Mouse (Mus musculus) midbrain, postnatal 0 days (tissue): ENCODE results near the gene Cox20. TPM values are rescaled to one million over a fixed set of nuclear protein-coding genes. Genes with fewer than 3 reads are reported as not detected.

ENCODE experiments used
- ATAC-seq: fragments of 200-750 bp; cut with Nextera tagmentation; 2 replicates; pipeline ENCODE4 v1.8.0; 2017; ENCODE audit warnings: moderate number of reproducible peaks, mild to moderate bottlenecking, moderate TSS enrichment, moderate library complexity; ENCODE audit not compliant: low FRiP score
- DNase-seq: peaks from one replicate; pipeline ENCODE4 v3.0.0-alpha.2; 2015; ENCODE audit warnings: low spot score
- H3K27ac ChIP-seq: fragments of 300-500 bp; sonication (generic); 2 replicates; pipeline ENCODE4 v1.5.1; 2014; ENCODE audit warnings: low read depth, mild to moderate bottlenecking, low read length, mixed read lengths
- H3K27me3 ChIP-seq: fragments of 300-500 bp; sonication (generic); 2 replicates; pipeline ENCODE4 v1.6.1; 2014; ENCODE audit warnings: low read length, control low read depth, mixed read lengths; ENCODE audit not compliant: insufficient read depth
- H3K36me3 ChIP-seq: fragments of 300-500 bp; sonication (generic); 2 replicates; pipeline ENCODE4 v1.6.1; 2014; ENCODE audit warnings: low read length, control low read depth, mixed read lengths; ENCODE audit not compliant: insufficient read depth
- H3K4me1 ChIP-seq: fragments of 300-500 bp; sonication (generic); 2 replicates; pipeline ENCODE4 v1.6.1; 2014; ENCODE audit warnings: mild to moderate bottlenecking, control low read depth, antibody characterized with exemption, low read length, mixed read lengths; ENCODE audit not compliant: insufficient read depth
- H3K4me2 ChIP-seq: fragments of 300-500 bp; sonication (generic); 2 replicates; pipeline ENCODE4 v1.6.1; 2014; ENCODE audit warnings: low read depth, mild to moderate bottlenecking, low read length, mixed read lengths; ENCODE audit not compliant: poor library complexity, severe bottlenecking
- H3K4me3 ChIP-seq: fragments of 300-500 bp; sonication (generic); 2 replicates; pipeline ENCODE4 v1.5.1; 2014; ENCODE audit warnings: low read depth, mild to moderate bottlenecking, low read length, moderate library complexity
- H3K9ac ChIP-seq: fragments of 300-500 bp; sonication (generic); replicated peaks from 2 replicates; pipeline ENCODE4 v1.6.1; 2014; ENCODE audit warnings: mild to moderate bottlenecking, low read length, moderate library complexity, mixed read lengths; ENCODE audit not compliant: poor library complexity, severe bottlenecking
- H3K9me3 ChIP-seq: fragments of 300-500 bp; sonication (generic); 2 replicates; pipeline ENCODE4 v1.6.1; 2016; ENCODE audit warnings: low read length, control low read depth
- CTCF ChIP-seq: IDR thresholded peaks from 2 replicates; pipeline ENCODE4 v1.5.1; 2016; ENCODE audit warnings: antibody characterized with exemption, mild to moderate bottlenecking
- WGBS: fragments of 180-500 bp; shearing (Covaris S2); extraction: QIAGEN DNeasy Blood & Tissue Kit; methylation state at CpG from one replicate; pipeline ENCODE4 v1.1.7; 2014; 5-methylcytosine and 5-hydroxymethylcytosine counted together
- polyA plus RNA-seq: library from polyadenylated mRNA; unstranded; fragments of >200 nt; fragmentation: Nextera tagmentation; extraction: Ambion mirVana; gene quantifications from 2 replicates; pipeline ENCODE4 v1.2.1, GENCODE M21; 2015
- total RNA-seq: library from RNA; depleted of rRNA; stranded (reverse); fragments of >200 nt; gene quantifications from 2 replicates; pipeline ENCODE4 v1.2.3, GENCODE M21; 2014

Cox20 gene
- total and polyA plus RNA-seq, 2 experiments from 2014 or later: 32.0 to 108 TPM

GRCm38 (mm10) chr1:178336289-178336775, 17.4 kb downstream of the Cox20 start:
- no peak for TF ChIP-seq CTCF
- DNase-seq (peak; percentile 95), ATAC-seq (peak; percentile 94)
- Histone ChIP-seq H3K9ac (peak overlapping the region; percentile 100), H3K36me3 (peaks cover 16% of the 10 kb centered on the region), H3K27me3 (no peaks in the 10 kb centered on the region), H3K4me3 (peak overlapping the region; percentile 99), H3K27ac (peak overlapping the region; percentile 100), H3K4me1 (peaks cover 2% of the 10 kb centered on the region; the same call in 1 of the 2 replicates), H3K9me3 (no peaks in the 10 kb centered on the region), H3K4me2 (peak overlapping the region; percentile 59)
- WGBS: 2% methylated on average over 42 of the region's 53 CpGs

- H3K4me1 ChIP-seq: peaks cover 2% of the 10 kb centered on the region; the same call in 1 of the 2 replicates
- H3K36me3 ChIP-seq: peaks cover 12% of the 10 kb centered on the region
- peak overlapping the region; percentile 100 for H3K9ac ChIP-seq
- no peaks in the 10 kb centered on the region for H3K9me3 ChIP-seq
- under 1% methylated on average over 70 of the region's 89 CpGs for WGBS
- peak; percentile 15 for TF ChIP-seq CTCF
- H3K27me3 ChIP-seq: no peaks in the 10 kb centered on the region
- peak overlapping the region; percentile 99 for H3K4me3 ChIP-seq
- ATAC-seq (peak; percentile 62), DNase-seq (peak; percentile 37)
- peak overlapping the region; percentile 100 for H3K27ac ChIP-seq
- peak overlapping the region; percentile 38 for H3K4me2 ChIP-seq
Observed at GRCm38 (mm10) chr1:178336777-178337481, 18.0 kb downstream of the Cox20 start.

DNA sequence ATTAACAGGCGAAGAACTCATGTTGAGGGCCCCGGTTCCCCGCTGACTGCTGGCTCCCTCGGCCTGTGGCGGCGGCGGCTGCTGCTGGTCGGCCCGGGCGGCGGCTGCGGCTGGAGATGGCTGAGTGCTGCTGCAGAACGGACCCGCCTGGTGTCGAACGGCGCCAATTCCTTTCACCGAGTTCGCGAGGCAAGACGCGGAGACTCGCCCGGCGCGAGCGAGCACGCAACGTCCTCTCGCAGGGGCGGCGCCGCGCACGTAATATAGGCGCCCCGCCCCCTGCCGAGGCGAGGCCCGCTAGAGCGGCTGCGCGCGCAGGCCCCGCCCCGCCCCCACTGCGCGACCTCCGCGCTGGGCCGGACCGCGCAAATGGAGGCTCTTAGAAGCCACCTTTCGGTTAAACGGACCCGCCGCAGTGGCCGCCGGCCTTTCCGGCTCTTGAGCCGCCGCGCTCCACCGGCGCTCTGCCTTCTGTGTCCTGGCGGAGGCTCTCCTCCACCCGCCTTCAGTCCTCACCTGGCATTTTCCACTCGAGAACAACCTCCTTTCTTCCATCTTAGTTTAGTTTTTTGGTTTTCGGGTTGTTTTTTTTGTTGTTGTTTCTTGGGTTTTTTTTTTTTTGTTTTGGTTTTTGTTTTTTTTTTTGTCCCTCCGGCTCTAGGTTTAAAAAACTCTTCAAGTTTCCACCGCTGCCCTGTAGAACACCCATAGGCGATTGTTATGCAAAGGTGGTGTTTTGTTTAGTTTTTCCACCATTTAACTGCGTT, 18.8 kb downstream of the Cox20 start, which contains the start of gene Hnrnpu:
Hnrnpu (minus strand) TSS at position 247 of the 767 bp plus-strand sequence.
- Histone ChIP-seq H3K27me3 (no peaks in the 10 kb centered on the region), H3K9ac (peak within 1 kb of the TSS; percentile 100), H3K27ac (peak within 1 kb of the TSS; percentile 100), H3K9me3 (no peaks in the 10 kb centered on the region), H3K4me3 (peak within 1 kb of the TSS; percentile 99), H3K4me1 (peaks cover 2% of the 10 kb centered on the region; the same call in 1 of the 2 replicates), H3K36me3 (peaks cover 5% of the 10 kb centered on the region; the same call in 1 of the 2 replicates), H3K4me2 (peak within 1 kb of the TSS; percentile 64)
- peak; percentile 85 for ATAC-seq
- WGBS: under 1% methylated on average over 53 of the region's 73 CpGs
- no peak for TF ChIP-seq CTCF
- peak; percentile 96 for DNase-seq

GRCm38 (mm10) chr1:178338318-178338641, 19.4 kb downstream of the Cox20 start:
- 0 out of 2 replicates have a peak, but pooled peaks cover under 1% of the 10 kb centered on the region for H3K36me3 ChIP-seq
- peak overlapping the region; percentile 99 for H3K4me3 ChIP-seq
- H3K4me1 ChIP-seq: peaks cover 2% of the 10 kb centered on the region; the same call in 1 of the 2 replicates
- H3K27me3 ChIP-seq: no peaks in the 10 kb centered on the region
- WGBS: 3% methylated on average over 6 of the region's 6 CpGs
- no peak for ATAC-seq
- peak; percentile 14 for DNase-seq
- peak overlapping the region; percentile 100 for H3K27ac ChIP-seq
- peak overlapping the region; percentile 64 for H3K4me2 ChIP-seq
- H3K9ac ChIP-seq: peak overlapping the region; percentile 55
- H3K9me3 ChIP-seq: no peaks in the 10 kb centered on the region
- TF ChIP-seq CTCF: no peak

DNA sequence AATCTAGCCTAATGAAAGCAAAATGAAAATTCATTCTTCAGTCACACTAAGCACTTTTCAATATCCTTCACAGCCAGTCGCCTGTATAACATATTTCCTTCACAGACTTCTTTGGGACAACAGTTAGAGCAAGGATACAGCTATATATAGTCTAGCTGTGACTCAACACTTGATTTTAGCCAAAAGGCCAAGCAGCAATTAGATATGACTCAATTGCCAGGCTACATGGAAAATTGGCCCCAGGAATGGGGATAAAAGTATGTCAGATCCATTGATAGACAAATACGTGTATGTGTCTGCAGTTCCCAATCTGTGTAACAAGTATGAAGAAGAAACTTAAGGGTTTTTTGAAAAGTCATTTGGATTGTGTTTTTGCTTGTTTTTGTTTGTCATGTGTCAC, 21.3 kb downstream of the Cox20 start:
- Histone ChIP-seq H3K4me3 (no peak overlapping the region), H3K9ac (no peak overlapping the region), H3K4me1 (peaks cover 1% of the 10 kb centered on the region; the same call in 1 of the 2 replicates), H3K9me3 (no peaks in the 10 kb centered on the region), H3K27ac (no peak overlapping the region), H3K4me2 (no peak overlapping the region), H3K36me3 (no peaks in the 10 kb centered on the region), H3K27me3 (no peaks in the 10 kb centered on the region)
- ATAC-seq (no peak), DNase-seq (no peak)
- no peak for TF ChIP-seq CTCF
- 94% methylated on average over 2 of the region's 2 CpGs for WGBS
